Mouse (Mus musculus): ENCODE data around the gene Zfx. TPM values are rescaled to one million over a fixed set of nuclear protein-coding genes. Genes with fewer than 3 reads are reported as not detected.

Zfx gene
- 27.2 and 29.0 TPM in 2 replicates for polyA plus RNA-seq (2016; fragmentation: Nextera tagmentation; extraction: Ambion mirVana)

GRCm38 (mm10) chrX:94123059-94123839, at the start of gene Zfx:
Zfx (minus strand) TSS chrX:94123702.
- WGBS = 26% methylated on average over 82 of the region's 82 CpGs
- Histone ChIP-seq H3K9me3 (peaks cover 6% of the 10 kb centered on the region; the same call in 1 of the 2 replicates), H3K27ac (peak within 1 kb of the TSS; percentile 99), H3K36me3 (replicated peaks) (no peaks in the 10 kb centered on the region), H3K4me3 (peak within 1 kb of the TSS; percentile 67), H3K4me1 (peaks cover 3% of the 10 kb centered on the region; the same call in 1 of the 2 replicates), H3K27me3 (ENCODE audit: poor library complexity, severe bottlenecking) (peaks cover 97% of the 10 kb centered on the region)
- DNase-seq (ENCODE audit: extremely low spot score, low spot score) = peak; percentile 68

GRCm38 (mm10) chrX:94169348-94169747, 45.8 kb upstream of the Zfx start:
- H3K27ac ChIP-seq = no peak overlapping the region
- no peak overlapping the region for H3K4me3 ChIP-seq
- no peak for DNase-seq (ENCODE audit: extremely low spot score, low spot score)
- no peaks in the 10 kb centered on the region for H3K4me1 ChIP-seq
- no peaks in the 10 kb centered on the region for H3K36me3 ChIP-seq (replicated peaks)
- H3K9me3 ChIP-seq = no peaks in the 10 kb centered on the region
- peaks cover 85% of the 10 kb centered on the region for H3K27me3 ChIP-seq (ENCODE audit: poor library complexity, severe bottlenecking)
- 80% methylated on average over 6 of the region's 6 CpGs for WGBS

GRCm38 (mm10) chrX:94152251-94152830, 28.8 kb upstream of the Zfx start:
- Histone ChIP-seq H3K27me3 (ENCODE audit: poor library complexity, severe bottlenecking) (peaks cover 98% of the 10 kb centered on the region), H3K9me3 (no peaks in the 10 kb centered on the region), H3K27ac (no peak overlapping the region), H3K4me1 (peaks cover 7% of the 10 kb centered on the region), H3K36me3 (replicated peaks) (no peaks in the 10 kb centered on the region), H3K4me3 (no peak overlapping the region)
- no peak for DNase-seq (ENCODE audit: extremely low spot score, low spot score)
- 28% methylated on average over 11 of the region's 11 CpGs for WGBS

GRCm38 (mm10) chrX:94150471-94150870, 27.0 kb upstream of the Zfx start:
- Histone ChIP-seq H3K27me3 (ENCODE audit: poor library complexity, severe bottlenecking) (peaks cover 99% of the 10 kb centered on the region), H3K27ac (no peak overlapping the region), H3K4me3 (no peak overlapping the region), H3K4me1 (peaks cover 7% of the 10 kb centered on the region), H3K9me3 (no peaks in the 10 kb centered on the region), H3K36me3 (replicated peaks) (no peaks in the 10 kb centered on the region)
- no peak for DNase-seq (ENCODE audit: extremely low spot score, low spot score)
- 86% methylated on average over 19 of the region's 19 CpGs for WGBS

- H3K4me3 ChIP-seq = no peak overlapping the region
Observed at GRCm38 (mm10) chrX:94142004-94142771, 18.7 kb upstream of the Zfx start.

GRCm38 (mm10) chrX:94140080-94140479, 16.6 kb upstream of the Zfx start:
- no peak for DNase-seq (ENCODE audit: extremely low spot score, low spot score)
- Histone ChIP-seq H3K27me3 (ENCODE audit: poor library complexity, severe bottlenecking) (peaks cover 98% of the 10 kb centered on the region), H3K27ac (no peak overlapping the region), H3K9me3 (no peaks in the 10 kb centered on the region), H3K4me1 (no peaks in the 10 kb centered on the region), H3K4me3 (no peak overlapping the region), H3K36me3 (replicated peaks) (no peaks in the 10 kb centered on the region)
- WGBS = 89% methylated on average over 1 of the region's 1 CpGs

More at GRCm38 (mm10) chrX:94142004-94142771, 18.7 kb upstream of the Zfx start:
- H3K36me3 ChIP-seq (replicated peaks) = no peaks in the 10 kb centered on the region
- no peaks in the 10 kb centered on the region for H3K4me1 ChIP-seq
- no peak for DNase-seq (ENCODE audit: extremely low spot score, low spot score)
- peaks cover 100% of the 10 kb centered on the region for H3K27me3 ChIP-seq (ENCODE audit: poor library complexity, severe bottlenecking)
- no peaks in the 10 kb centered on the region for H3K9me3 ChIP-seq
- 77% methylated on average over 7 of the region's 7 CpGs for WGBS
- H3K27ac ChIP-seq = no peak overlapping the region

- Histone ChIP-seq H3K27ac (no peak overlapping the region), H3K4me1 (0 out of 2 replicates have a peak, but pooled peaks cover 4% of the 10 kb centered on the region), H3K4me3 (no peak overlapping the region), H3K36me3 (replicated peaks) (no peaks in the 10 kb centered on the region), H3K9me3 (no peaks in the 10 kb centered on the region), H3K27me3 (ENCODE audit: poor library complexity, severe bottlenecking) (peaks cover 98% of the 10 kb centered on the region)
- no peak for DNase-seq (ENCODE audit: extremely low spot score, low spot score)
- 97% methylated on average over 1 of the region's 1 CpGs for WGBS
Observed at GRCm38 (mm10) chrX:94138256-94138655, 14.8 kb upstream of the Zfx start.

- no peaks in the 10 kb centered on the region for H3K9me3 ChIP-seq
- H3K27me3 ChIP-seq (ENCODE audit: poor library complexity, severe bottlenecking) = peaks cover 98% of the 10 kb centered on the region
- no peak overlapping the region for H3K4me3 ChIP-seq
- WGBS = 68% methylated on average over 4 of the region's 4 CpGs
- 0 out of 2 replicates have a peak, but pooled peaks cover 4% of the 10 kb centered on the region for H3K4me1 ChIP-seq
- DNase-seq (ENCODE audit: extremely low spot score, low spot score) = no peak
- no peaks in the 10 kb centered on the region for H3K36me3 ChIP-seq (replicated peaks)
- no peak overlapping the region for H3K27ac ChIP-seq
Observed at GRCm38 (mm10) chrX:94135084-94135483, 11.6 kb upstream of the Zfx start.

- H3K4me3 ChIP-seq = no peak overlapping the region
- peaks cover 93% of the 10 kb centered on the region for H3K27me3 ChIP-seq (ENCODE audit: poor library complexity, severe bottlenecking)
- no peak for DNase-seq (ENCODE audit: extremely low spot score, low spot score)
- 23% methylated on average over 3 of the region's 3 CpGs for WGBS
- no peaks in the 10 kb centered on the region for H3K36me3 ChIP-seq (replicated peaks)
- H3K9me3 ChIP-seq = no peaks in the 10 kb centered on the region
- H3K4me1 ChIP-seq = 0 out of 2 replicates have a peak, but pooled peaks cover 4% of the 10 kb centered on the region
- H3K27ac ChIP-seq = no peak overlapping the region
Observed at GRCm38 (mm10) chrX:94133551-94133950, 10.0 kb upstream of the Zfx start.

- Histone ChIP-seq H3K9me3 (no peaks in the 10 kb centered on the region), H3K4me1 (0 out of 2 replicates have a peak, but pooled peaks cover 4% of the 10 kb centered on the region), H3K4me3 (no peak overlapping the region), H3K36me3 (replicated peaks) (no peaks in the 10 kb centered on the region), H3K27ac (no peak overlapping the region), H3K27me3 (ENCODE audit: poor library complexity, severe bottlenecking) (peaks cover 91% of the 10 kb centered on the region)
- WGBS = 79% methylated on average over 3 of the region's 3 CpGs
- no peak for DNase-seq (ENCODE audit: extremely low spot score, low spot score)
Observed at GRCm38 (mm10) chrX:94132239-94132638, 8.7 kb upstream of the Zfx start.

- no peak for DNase-seq (ENCODE audit: extremely low spot score, low spot score)
- no peak overlapping the region for H3K27ac ChIP-seq
- H3K36me3 ChIP-seq (replicated peaks) = no peaks in the 10 kb centered on the region
- peaks cover 93% of the 10 kb centered on the region for H3K27me3 ChIP-seq (ENCODE audit: poor library complexity, severe bottlenecking)
- H3K9me3 ChIP-seq = no peaks in the 10 kb centered on the region
- WGBS = 77% methylated on average over 4 of the region's 4 CpGs
- no peak overlapping the region for H3K4me3 ChIP-seq
- H3K4me1 ChIP-seq = 0 out of 2 replicates have a peak, but pooled peaks cover 4% of the 10 kb centered on the region
Observed at GRCm38 (mm10) chrX:94129712-94130111, 6.2 kb upstream of the Zfx start.

GRCm38 (mm10) chrX:94125950-94126349, 2.4 kb upstream of the Zfx start:
- H3K4me1 ChIP-seq = no peaks in the 10 kb centered on the region
- peaks cover 91% of the 10 kb centered on the region for H3K27me3 ChIP-seq (ENCODE audit: poor library complexity, severe bottlenecking)
- no peaks in the 10 kb centered on the region for H3K36me3 ChIP-seq (replicated peaks)
- H3K4me3 ChIP-seq = no peak overlapping the region
- H3K27ac ChIP-seq = no peak overlapping the region
- peaks cover 6% of the 10 kb centered on the region; the same call in 1 of the 2 replicates for H3K9me3 ChIP-seq
- no peak for DNase-seq (ENCODE audit: extremely low spot score, low spot score)
- 76% methylated on average over 2 of the region's 2 CpGs for WGBS
